Mouse (Mus musculus) urinary bladder, postnatal 25 days (tissue): ENCODE results near the gene Eaf2.

Experiments used
- DNase-seq: peaks from one replicate; pipeline ENCODE4 v3.0.0; 2022; ENCODE audit warnings: low spot score

Eaf2 gene

GRCm38 (mm10) chr16:36874583-36875275, at the start of gene Eaf2, which contains the start of gene Golgb1:
Gene Eaf2 (minus strand): TSS chr16:36875003.
Gene Golgb1 (plus strand): TSS chr16:36875140.
- peak; percentile 92 for DNase-seq

- no peak for DNase-seq
These were observed 49.5 kb upstream of the Eaf2 start for GRCm38 (mm10) chr16:36924312-36924711.

- no peak for DNase-seq
These were observed 47.2 kb upstream of the Eaf2 start for GRCm38 (mm10) chr16:36921980-36922379.

- no peak for DNase-seq
These were observed 46.3 kb upstream of the Eaf2 start for GRCm38 (mm10) chr16:36921067-36921613.

GRCm38 (mm10) chr16:36920410-36920809, 45.6 kb upstream of the Eaf2 start:
- no peak for DNase-seq

- DNase-seq = no peak
These were observed 43.7 kb upstream of the Eaf2 start for GRCm38 (mm10) chr16:36918505-36918904.

GRCm38 (mm10) chr16:36914195-36914594, 39.4 kb upstream of the Eaf2 start:
- no peak for DNase-seq

GRCm38 (mm10) chr16:36912311-36912710, 37.5 kb upstream of the Eaf2 start:
- no peak for DNase-seq

- no peak for DNase-seq
These were observed 37.1 kb upstream of the Eaf2 start for GRCm38 (mm10) chr16:36911909-36912308.

GRCm38 (mm10) chr16:36903156-36903555, 28.4 kb upstream of the Eaf2 start:
- DNase-seq = no peak

GRCm38 (mm10) chr16:36896712-36897111, 21.9 kb upstream of the Eaf2 start:
- DNase-seq = no peak

- no peak for DNase-seq
These were observed 18.5 kb upstream of the Eaf2 start for GRCm38 (mm10) chr16:36893317-36893716.

- no peak for DNase-seq
These were observed 16.6 kb upstream of the Eaf2 start for GRCm38 (mm10) chr16:36891415-36891814.

GRCm38 (mm10) chr16:36890559-36890958, 15.8 kb upstream of the Eaf2 start:
- no peak for DNase-seq

GRCm38 (mm10) chr16:36887546-36887945, 12.7 kb upstream of the Eaf2 start:
- DNase-seq = no peak

GRCm38 (mm10) chr16:36885912-36886311, 11.1 kb upstream of the Eaf2 start:
- DNase-seq = no peak

- no peak for DNase-seq
These were observed 10.1 kb upstream of the Eaf2 start for GRCm38 (mm10) chr16:36884881-36885280.

GRCm38 (mm10) chr16:36882737-36883343, 8.0 kb upstream of the Eaf2 start:
- no peak for DNase-seq

- no peak for DNase-seq
These were observed 2.5 kb upstream of the Eaf2 start for GRCm38 (mm10) chr16:36877316-36877715.

GRCm38 (mm10) chr16:36875276-36875851, 561 bp upstream of the Eaf2 start:
- DNase-seq = peak; percentile 48

GRCm38 (mm10) chr16:36869442-36869841, 5.4 kb downstream of the Eaf2 start:
- DNase-seq = no peak

GRCm38 (mm10) chr16:36863585-36863984, 11.2 kb downstream of the Eaf2 start:
- no peak for DNase-seq

- no peak for DNase-seq
These were observed 23.6 kb downstream of the Eaf2 start for GRCm38 (mm10) chr16:36851202-36851601.
